Mouse (Mus musculus) neural tube, embryonic 12.5 days (tissue): ENCODE measurements at regions not wholly inside any gene's neighbourhood (a gene's known extent, or its start where the extent isn't known, plus 50 kb on each side); places are given as distances from the start of the nearest gene placed in this dataset.

Source experiments
- ATAC-seq: fragments of 200-750 bp; cut with Nextera tagmentation; 2 replicates; pipeline ENCODE4 v1.8.0; 2017; ENCODE audit warnings: low read depth, mild to moderate bottlenecking, moderate TSS enrichment, moderate library complexity; ENCODE audit not compliant: low FRiP score
- H3K27ac ChIP-seq: fragments of 300-500 bp; sonication (generic); 2 replicates; pipeline ENCODE4 v1.5.1; 2016
- H3K27me3 ChIP-seq: fragments of 300-500 bp; sonication (generic); replicated peaks from 2 replicates; pipeline ENCODE4 v1.6.1; 2016; ENCODE audit warnings: mild to moderate bottlenecking
- H3K36me3 ChIP-seq: fragments of 300-500 bp; sonication (generic); 2 replicates; pipeline ENCODE4 v1.6.1; 2016; ENCODE audit warnings: mild to moderate bottlenecking
- H3K4me1 ChIP-seq: fragments of 300-500 bp; sonication (generic); 2 replicates; pipeline ENCODE4 v1.6.1; 2016
- H3K4me2 ChIP-seq: fragments of 300-500 bp; sonication (generic); replicated peaks from 2 replicates; pipeline ENCODE4 v1.6.1; 2016; ENCODE audit warnings: mild to moderate bottlenecking
- H3K4me3 ChIP-seq: fragments of 300-500 bp; sonication (generic); 2 replicates; pipeline ENCODE4 v1.5.1; 2016
- H3K9ac ChIP-seq: fragments of 300-500 bp; sonication (generic); 2 replicates; pipeline ENCODE4 v1.6.1; 2016; ENCODE audit warnings: mild to moderate bottlenecking
- H3K9me3 ChIP-seq: fragments of 300-500 bp; sonication (generic); 2 replicates; pipeline ENCODE4 v1.6.1; 2016; ENCODE audit warnings: mild to moderate bottlenecking
- WGBS: fragments of 180-500 bp; shearing (Covaris S2); methylation state at CpG from one replicate; pipeline ENCODE4 v1.1.7; 2016; 5-methylcytosine and 5-hydroxymethylcytosine counted together

GRCm38 (mm10) chr10:70809411-70809810 is 153.6 kb upstream of the Phyhipl start:
- no peak overlapping the region for H3K4me2 ChIP-seq
- H3K27me3 ChIP-seq = no peaks in the 10 kb centered on the region
- WGBS = 51% methylated on average over 3 of the region's 3 CpGs
- H3K4me1 ChIP-seq = peaks cover 9% of the 10 kb centered on the region; the same call in 1 of the 2 replicates
- no peak overlapping the region for H3K9ac ChIP-seq
- no peaks in the 10 kb centered on the region for H3K36me3 ChIP-seq
- H3K9me3 ChIP-seq = peaks cover 6% of the 10 kb centered on the region
- H3K27ac ChIP-seq = no peak overlapping the region
- ATAC-seq = no peak
- no peak overlapping the region for H3K4me3 ChIP-seq

GRCm38 (mm10) chr10:70806786-70807385 is 151.1 kb upstream of the Phyhipl start:
- H3K9me3 ChIP-seq = no peaks in the 10 kb centered on the region
- no peaks in the 10 kb centered on the region for H3K36me3 ChIP-seq
- no peak overlapping the region for H3K9ac ChIP-seq
- no peak overlapping the region; the same call in 1 of the 2 replicates for H3K27ac ChIP-seq
- no peak overlapping the region for H3K4me3 ChIP-seq
- WGBS = 30% methylated on average over 9 of the region's 9 CpGs
- H3K4me2 ChIP-seq = no peak overlapping the region
- H3K27me3 ChIP-seq = no peaks in the 10 kb centered on the region
- no peak for ATAC-seq
- peaks cover 9% of the 10 kb centered on the region; the same call in 1 of the 2 replicates for H3K4me1 ChIP-seq

GRCm38 (mm10) chr10:70800736-70801306 is 145.1 kb upstream of the Phyhipl start:
- H3K4me2 ChIP-seq = no peak overlapping the region
- no peak overlapping the region for H3K4me3 ChIP-seq
- no peaks in the 10 kb centered on the region for H3K27me3 ChIP-seq
- no peaks in the 10 kb centered on the region for H3K36me3 ChIP-seq
- WGBS = 67% methylated on average over 11 of the region's 11 CpGs
- no peak overlapping the region for H3K27ac ChIP-seq
- no peaks in the 10 kb centered on the region for H3K9me3 ChIP-seq
- H3K9ac ChIP-seq = no peak overlapping the region
- ATAC-seq = peak; percentile 56; the same call in 1 of the 2 replicates
- H3K4me1 ChIP-seq = peaks cover 9% of the 10 kb centered on the region; the same call in 1 of the 2 replicates

GRCm38 (mm10) chr10:70799906-70800305 is 144.1 kb upstream of the Phyhipl start:
- Histone ChIP-seq H3K27me3 (no peaks in the 10 kb centered on the region), H3K9ac (no peak overlapping the region), H3K4me1 (peaks cover 9% of the 10 kb centered on the region; the same call in 1 of the 2 replicates), H3K4me3 (no peak overlapping the region), H3K4me2 (no peak overlapping the region), H3K36me3 (no peaks in the 10 kb centered on the region), H3K27ac (no peak overlapping the region), H3K9me3 (no peaks in the 10 kb centered on the region)
- 86% methylated on average over 5 of the region's 5 CpGs for WGBS
- ATAC-seq = no peak

DNA sequence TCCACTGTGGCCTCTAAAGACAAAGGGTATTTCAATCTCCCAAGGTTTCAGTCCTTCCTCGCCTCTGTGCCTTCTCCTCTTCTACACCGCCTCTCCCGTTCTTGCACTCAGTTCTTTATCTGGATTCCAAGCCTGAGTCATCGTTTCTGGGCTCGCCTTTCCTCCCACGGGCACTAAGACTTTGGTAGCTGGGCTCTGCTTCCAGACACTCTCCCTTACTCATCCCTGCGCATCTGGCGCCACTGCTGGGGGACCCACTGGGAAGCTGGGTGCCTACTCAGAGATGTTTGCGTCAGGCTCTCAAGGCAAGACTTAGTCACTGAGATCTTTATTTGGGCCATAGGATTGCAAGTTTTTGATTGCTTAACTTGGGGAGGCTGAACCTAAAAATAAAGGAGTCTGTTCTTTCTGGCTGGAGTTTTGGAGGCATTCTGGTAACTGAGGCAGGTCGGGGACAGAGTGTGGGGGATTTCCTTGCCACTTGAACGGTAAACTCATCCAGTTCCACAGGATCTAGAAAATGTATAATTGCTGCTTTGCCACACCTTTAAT is 143.5 kb upstream of the Phyhipl start:
- no peak for ATAC-seq
- no peak overlapping the region for H3K27ac ChIP-seq

DNA sequence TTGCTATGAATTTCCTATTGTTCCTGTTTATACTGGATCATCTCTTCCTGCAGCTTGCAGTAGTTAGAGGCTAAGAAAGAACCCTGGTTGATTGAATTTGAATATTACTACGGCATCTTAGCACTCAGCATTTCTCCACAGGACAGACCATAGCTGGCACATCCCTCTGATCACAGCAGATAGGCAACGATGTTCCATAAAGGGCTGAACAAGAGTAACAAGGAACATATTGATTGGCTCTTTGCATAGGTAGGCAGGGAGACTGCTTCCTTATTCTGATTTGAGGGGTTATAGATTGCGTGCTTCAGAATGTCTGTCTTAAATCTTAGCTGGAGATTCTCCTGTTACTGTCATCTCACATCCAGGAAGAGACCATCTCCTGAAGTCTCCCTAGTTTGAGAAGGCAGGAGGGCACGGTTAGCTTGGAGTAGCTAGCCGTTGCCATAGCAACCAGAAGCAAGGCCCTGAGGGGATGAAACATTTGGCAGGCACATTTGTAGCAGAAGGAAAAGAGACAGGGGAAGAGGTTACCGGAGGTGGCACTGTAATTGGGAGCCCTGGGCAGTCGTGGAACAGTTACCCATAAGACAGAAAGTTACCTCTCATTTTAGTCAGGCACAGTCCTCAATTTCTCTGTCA is 133.2 kb upstream of the Phyhipl start:
- H3K27ac ChIP-seq = no peak overlapping the region
- WGBS = 51% methylated on average over 7 of the region's 7 CpGs
- no peak for ATAC-seq

More for the DNA sequence above, 143.5 kb upstream of the Phyhipl start:
- Histone ChIP-seq H3K4me3 (no peak overlapping the region), H3K4me1 (peaks cover 9% of the 10 kb centered on the region; the same call in 1 of the 2 replicates), H3K9me3 (no peaks in the 10 kb centered on the region), H3K4me2 (no peak overlapping the region), H3K36me3 (no peaks in the 10 kb centered on the region), H3K27me3 (no peaks in the 10 kb centered on the region), H3K9ac (no peak overlapping the region)
- WGBS = 91% methylated on average over 11 of the region's 11 CpGs

DNA sequence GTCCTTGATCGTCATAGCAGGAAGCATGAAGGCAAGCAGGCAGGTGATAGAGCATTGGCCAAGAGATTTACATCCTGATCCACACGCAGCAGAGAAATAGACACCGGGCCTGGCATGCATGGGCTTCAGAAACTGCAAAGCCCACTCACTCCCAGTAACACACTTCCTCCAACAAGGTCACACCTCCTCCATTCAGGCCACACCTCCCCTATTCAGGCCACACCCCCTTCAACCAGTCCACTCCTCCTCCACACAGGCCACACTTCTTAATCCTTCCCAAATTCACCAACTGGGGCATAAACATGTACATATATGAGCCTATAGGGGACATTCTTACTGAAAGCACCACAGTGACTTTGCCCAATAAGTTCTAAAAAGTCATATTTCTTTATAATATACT is 125.3 kb upstream of the Phyhipl start:
- H3K9ac ChIP-seq = no peak overlapping the region
- H3K27ac ChIP-seq = no peak overlapping the region
- no peak overlapping the region for H3K4me2 ChIP-seq
- no peaks in the 10 kb centered on the region for H3K9me3 ChIP-seq
- H3K4me3 ChIP-seq = no peak overlapping the region
- WGBS = 91% methylated on average over 3 of the region's 3 CpGs
- no peaks in the 10 kb centered on the region for H3K36me3 ChIP-seq
- no peaks in the 10 kb centered on the region for H3K27me3 ChIP-seq
- no peaks in the 10 kb centered on the region for H3K4me1 ChIP-seq
- ATAC-seq = no peak

More for the DNA sequence above, 133.2 kb upstream of the Phyhipl start:
- Histone ChIP-seq H3K4me3 (no peak overlapping the region), H3K9me3 (peaks cover 7% of the 10 kb centered on the region; the same call in 1 of the 2 replicates), H3K36me3 (no peaks in the 10 kb centered on the region), H3K27me3 (no peaks in the 10 kb centered on the region), H3K9ac (no peak overlapping the region), H3K4me2 (no peak overlapping the region; the same call in 1 of the 2 replicates), H3K4me1 (peaks cover 8% of the 10 kb centered on the region; the same call in 1 of the 2 replicates)

GRCm38 (mm10) chr10:70778596-70778995 is 122.8 kb upstream of the Phyhipl start:
- Histone ChIP-seq H3K27me3 (no peaks in the 10 kb centered on the region), H3K4me1 (peaks cover 10% of the 10 kb centered on the region; the same call in 1 of the 2 replicates), H3K27ac (no peak overlapping the region), H3K9me3 (no peaks in the 10 kb centered on the region), H3K4me3 (no peak overlapping the region), H3K4me2 (no peak overlapping the region), H3K36me3 (no peaks in the 10 kb centered on the region), H3K9ac (no peak overlapping the region)
- no peak for ATAC-seq
- 83% methylated on average over 11 of the region's 11 CpGs for WGBS

- no peaks in the 10 kb centered on the region for H3K36me3 ChIP-seq
- 0 out of 2 replicates have a peak, but pooled peaks cover 3% of the 10 kb centered on the region for H3K9me3 ChIP-seq
- H3K27me3 ChIP-seq = no peaks in the 10 kb centered on the region
- ATAC-seq = no peak; the same call in 1 of the 2 replicates
- H3K9ac ChIP-seq = no peak overlapping the region
- 56% methylated on average over 2 of the region's 2 CpGs for WGBS
- H3K4me3 ChIP-seq = no peak overlapping the region
- peaks cover 12% of the 10 kb centered on the region; the same call in 1 of the 2 replicates for H3K4me1 ChIP-seq
- H3K27ac ChIP-seq = no peak overlapping the region
- H3K4me2 ChIP-seq = no peak overlapping the region
Observed at GRCm38 (mm10) chr10:70774571-70774970, 118.8 kb upstream of the Phyhipl start.

- Histone ChIP-seq H3K27me3 (no peaks in the 10 kb centered on the region), H3K9me3 (0 out of 2 replicates have a peak, but pooled peaks cover 3% of the 10 kb centered on the region), H3K27ac (no peak overlapping the region), H3K4me2 (no peak overlapping the region), H3K4me1 (peaks cover 12% of the 10 kb centered on the region; the same call in 1 of the 2 replicates), H3K9ac (no peak overlapping the region), H3K36me3 (no peaks in the 10 kb centered on the region), H3K4me3 (no peak overlapping the region)
- peak; percentile 66; the same call in 1 of the 2 replicates for ATAC-seq
- 45% methylated on average over 3 of the region's 4 CpGs for WGBS
Observed at GRCm38 (mm10) chr10:70774159-70774558, 118.4 kb upstream of the Phyhipl start.

DNA sequence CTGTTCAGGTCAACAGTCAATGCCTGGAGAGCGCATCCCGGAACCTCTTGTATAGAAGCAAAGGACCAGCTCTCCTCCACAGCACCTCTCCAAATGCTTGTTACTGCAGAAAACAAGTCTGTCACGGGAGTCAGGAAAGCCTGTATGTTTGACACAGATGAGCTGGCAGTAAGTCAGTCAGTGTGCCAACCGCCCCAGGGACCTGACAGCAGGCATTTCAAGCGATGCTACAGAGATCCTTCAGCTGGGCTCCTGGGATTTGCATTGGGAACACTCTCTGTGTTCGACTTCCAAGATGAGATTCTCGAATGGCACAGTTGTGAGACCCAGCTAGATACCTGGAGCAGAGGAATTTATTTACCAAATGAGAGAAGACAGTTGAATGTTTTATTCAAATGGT is 111.7 kb upstream of the Phyhipl start:
- Histone ChIP-seq H3K4me1 (no peaks in the 10 kb centered on the region), H3K27me3 (no peaks in the 10 kb centered on the region), H3K9ac (no peak overlapping the region), H3K9me3 (0 out of 2 replicates have a peak, but pooled peaks cover 3% of the 10 kb centered on the region), H3K4me3 (no peak overlapping the region), H3K27ac (no peak overlapping the region), H3K36me3 (no peaks in the 10 kb centered on the region), H3K4me2 (no peak overlapping the region)
- ATAC-seq = no peak
- WGBS = 90% methylated on average over 7 of the region's 7 CpGs

DNA sequence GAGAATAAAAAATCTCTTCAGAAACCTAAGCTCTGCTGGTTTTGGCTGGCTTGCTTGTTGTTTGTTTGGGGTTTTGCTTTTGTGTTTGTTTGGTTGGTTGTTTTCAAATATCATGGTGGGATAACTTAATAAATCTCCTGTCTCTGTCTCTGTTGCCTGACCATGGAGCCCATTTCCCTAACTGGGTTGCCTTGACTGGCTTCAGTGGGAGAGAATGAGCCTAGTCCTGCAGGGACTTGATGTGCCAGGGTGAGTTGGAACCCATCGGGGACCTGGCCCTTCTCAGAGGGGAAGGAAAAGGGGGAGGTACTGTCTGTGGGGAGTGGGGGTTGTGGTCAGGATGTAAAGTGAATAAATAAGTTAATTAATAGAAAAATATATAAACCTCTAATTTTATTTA is 111.1 kb upstream of the Phyhipl start:
- H3K9ac ChIP-seq = no peak overlapping the region
- H3K4me3 ChIP-seq = no peak overlapping the region
- H3K4me2 ChIP-seq = no peak overlapping the region
- peak; percentile 65; the same call in 1 of the 2 replicates for ATAC-seq
- H3K9me3 ChIP-seq = 0 out of 2 replicates have a peak, but pooled peaks cover 3% of the 10 kb centered on the region
- 71% methylated on average over 1 of the region's 1 CpGs for WGBS
- H3K27me3 ChIP-seq = no peaks in the 10 kb centered on the region
- no peaks in the 10 kb centered on the region for H3K36me3 ChIP-seq
- H3K4me1 ChIP-seq = no peaks in the 10 kb centered on the region
- H3K27ac ChIP-seq = no peak overlapping the region
